Mouse (Mus musculus): ENCODE measurements around the gene Dctpp1.

GRCm38 (mm10) chr7:127272566-127272965 is 12.1 kb upstream of the Dctpp1 start:
- no peak for TF ChIP-seq CTCF (IDR thresholded peaks at IDR 0.05; ENCODE audit: low read depth)
- no peak for TF ChIP-seq EP300 (IDR thresholded peaks at IDR 0.05; ENCODE audit: low read depth)
